13 mouse cellular contexts compared by ENCODE assay signal in genomic region chr2:129383512-129384271, GRCm38 (mm10). TPM values are rescaled to one million over a fixed set of nuclear protein-coding genes. Genes with fewer than 3 reads are reported as not detected.
DNase-seq lines count a peak whose midpoint lies in the region; ATAC-seq and TF ChIP-seq lines count a peak whose summit lies in the region.
"Had no signal": no experiment of that assay in that cellular context is flagged by ENCODE, and none has a peak within 500 bp of the region (broad histone marks: within the 10 kb centered on the region; RNA-seq: fewer than 3 reads in every experiment).

No protein-coding gene starts in this region.

- ATAC-seq in monocyte, adult 5-6 weeks (replicated peaks; ENCODE audit: insufficient number of reproducible peaks, low FRiP score, low TSS enrichment, poor library complexity, severe bottlenecking) = no peak
- no peak for ATAC-seq in forebrain, embryonic 13.5 days
- ATAC-seq: lung, postnatal 0 days; midbrain, embryonic 13.5 days had no signal

- no peak overlapping the region for H3K4me2 ChIP-seq in forebrain, embryonic 13.5 days
- H3K4me2 ChIP-seq: midbrain, embryonic 13.5 days; neural tube, embryonic 12.5 days; stomach, embryonic 15.5 days had no signal

- H3K4me3 ChIP-seq in MEL (ENCODE audit: control insufficient read depth in 1 of 2, insufficient read depth in 1 of 2, low read depth in 2 of 2, low read length in 2 of 2) = no peak overlapping the region
- H3K4me3 ChIP-seq in forebrain, embryonic 13.5 days = no peak overlapping the region
- H3K4me3 ChIP-seq: hindbrain, embryonic 10.5 days; midbrain, embryonic 13.5 days; neural tube, embryonic 12.5 days; stomach, embryonic 15.5 days had no signal

- DNase-seq in MEL (ENCODE audit: low read depth, low spot score) = peak; percentile 50
- peak; percentile 73 to 82 for DNase-seq in adrenal gland, adult (ENCODE audit: inconsistent age in 2 of 2, low spot score in 1 of 2)
- DNase-seq in heart, adult 9 months (ENCODE audit: low spot score in 2 of 2) = peak; percentile 67 to 84
- DNase-seq in heart, postnatal 36 days = peak; percentile 67
- DNase-seq in thymus, postnatal 4 days = no peak
- DNase-seq: kidney, adult 18-20 months had no signal

- no peaks in the 10 kb centered on the region for H3K79me2 ChIP-seq in MEL (ENCODE audit: control insufficient read depth, insufficient read depth, low read length, poor library complexity)

- no peaks in the 10 kb centered on the region for H3K27me3 ChIP-seq in MEL (ENCODE audit: control insufficient read depth in 1 of 2, insufficient read depth in 2 of 2, low read length in 2 of 2)
- no peaks in the 10 kb centered on the region for H3K27me3 ChIP-seq in forebrain, embryonic 13.5 days
- H3K27me3 ChIP-seq: midbrain, embryonic 13.5 days; neural tube, embryonic 12.5 days; stomach, embryonic 15.5 days had no signal

- H3K36me3 ChIP-seq in MEL (ENCODE audit: control insufficient read depth in 1 of 2, insufficient read depth in 2 of 2, low read length in 2 of 2) = peaks cover 0 to 6% of the 10 kb centered on the region in 2 experiments; a peak in 2 of 4 replicates
- H3K36me3 ChIP-seq in forebrain, embryonic 13.5 days (ENCODE audit: poor library complexity, severe bottlenecking) = no peaks in the 10 kb centered on the region
- H3K36me3 ChIP-seq: hindbrain, embryonic 10.5 days; midbrain, embryonic 13.5 days; neural tube, embryonic 12.5 days; stomach, embryonic 15.5 days had no signal

- TF ChIP-seq RAD21 in MEL (IDR thresholded peaks at IDR 0.05; ENCODE audit: low read depth, low read length) = no peak

- no peaks in the 10 kb centered on the region for H3K9me3 ChIP-seq in MEL (replicated peaks; ENCODE audit: insufficient read depth, low read length)
- H3K9me3 ChIP-seq in forebrain, embryonic 13.5 days (replicated peaks) = no peaks in the 10 kb centered on the region
- H3K9me3 ChIP-seq: hindbrain, embryonic 10.5 days; midbrain, embryonic 13.5 days; neural tube, embryonic 12.5 days; stomach, embryonic 15.5 days had no signal

- TF ChIP-seq EP300 in MEL (IDR thresholded peaks at IDR 0.05; ENCODE audit: low read depth in 1 of 2, low read length in 2 of 2) = peak in 1 of 2 experiments; percentile 22; a peak in 1 of 4 replicates

- H3K4me1 ChIP-seq in MEL (ENCODE audit: control insufficient read depth in 1 of 2, insufficient read depth in 2 of 2, low read length in 2 of 2) = peaks cover 0 to 18% of the 10 kb centered on the region in 2 experiments; a peak in 2 of 4 replicates
- no peaks in the 10 kb centered on the region for H3K4me1 ChIP-seq in forebrain, embryonic 13.5 days
- H3K4me1 ChIP-seq: hindbrain, embryonic 10.5 days; midbrain, embryonic 13.5 days; neural tube, embryonic 12.5 days; stomach, embryonic 15.5 days had no signal

- intact Hi-C loops in heart, postnatal 36 days (cut with DNase I) = no loop called here

- no peak for TF ChIP-seq CTCF in MEL (IDR thresholded peaks at IDR 0.05 in 2 of 3, conservative IDR thresholded peaks at IDR 0.05 in 1 of 3; ENCODE audit: control insufficient read depth in 1 of 3, insufficient read depth in 1 of 3, low read depth in 2 of 3, low read length in 3 of 3, poor library complexity in 1 of 3, severe bottlenecking in 1 of 3)

- 91% methylated on average over 8 of the region's 8 CpGs for WGBS in forebrain, embryonic 13.5 days

- no peak for TF ChIP-seq POLR2A in MEL (IDR thresholded peaks at IDR 0.05; ENCODE audit: control insufficient read depth in 1 of 2, insufficient read depth in 1 of 2, low read depth in 1 of 2, low read length in 2 of 2, poor library complexity in 1 of 2)

- H3K27ac ChIP-seq in MEL (ENCODE audit: control insufficient read depth, low read depth, low read length) = no peak overlapping the region
- H3K27ac ChIP-seq in forebrain, embryonic 13.5 days = no peak overlapping the region
- H3K27ac ChIP-seq: hindbrain, embryonic 10.5 days; midbrain, embryonic 13.5 days; neural tube, embryonic 12.5 days; stomach, embryonic 15.5 days had no signal

- no peak overlapping the region for H3K9ac ChIP-seq in MEL (ENCODE audit: control insufficient read depth, low read depth, low read length, poor library complexity, severe bottlenecking)
- H3K9ac ChIP-seq in forebrain, embryonic 13.5 days = no peak overlapping the region
- H3K9ac ChIP-seq: midbrain, embryonic 13.5 days; neural tube, embryonic 12.5 days; stomach, embryonic 15.5 days had no signal

TF ChIP-seq in MEL, 35 proteins besides CTCF, POLR2A, EP300 and RAD21:
- TF ChIP-seq CHD1 (IDR thresholded peaks at IDR 0.05; ENCODE audit: low read depth, low read length) (no peak), GATA1 (IDR thresholded peaks at IDR 0.05; ENCODE audit: low read depth, low read length) (peak; percentile 61)

RNA-seq across cellular contexts. Expression of gene Il1b, which starts 12.8 kb away (rescaled TPM):
- 0.12 and 0.20 TPM in 2 replicates for total RNA-seq in MEL (2012; rRNA removed)
- under 1 TPM in 1 of 2 experiments, not detected in 1; 0.26 TPM for polyA plus RNA-seq in MEL (2012; ENCODE audit: insufficient read depth in 1 of 2, insufficient read length in 2 of 2, low read depth in 1 of 2, low replicate concordance in 2 of 2, missing spikeins in 1 of 2)
- total RNA-seq in heart, postnatal 36 days (2021) = under 1 TPM; 0.43 to 0.58 TPM
- 186 to 292 TPM (median 238 TPM) in 3 replicates for total RNA-seq in monocyte, adult 5-6 weeks (2017)
- polyA plus RNA-seq in forebrain, embryonic 13.5 days (2015; fragmentation: Nextera tagmentation; extraction: Ambion mirVana) = 0.17 TPM in 1 of 2 replicates, not detected in the other
- polyA plus RNA-seq: hindbrain, embryonic 10.5 days; midbrain, embryonic 13.5 days; neural tube, embryonic 12.5 days had no signal

Comparison
In these comparisons a context has a peak if more than half of its experiments do, and no peak if none do; other contexts are left out.
1. RNA of gene Il1b, which starts 12.8 kb away (total RNA-seq): 186 to 292 TPM in monocyte, adult 5-6 weeks; 0.43 to 0.58 TPM in heart, postnatal 36 days and 0.12 to 0.20 TPM in MEL; every median in the first group is over 100 times any median in the second.